ENCODE assay signal across 8 mouse cellular contexts in genomic region chr8:111745591-111746418, GRCm38 (mm10). TPM values are rescaled to one million over a fixed set of nuclear protein-coding genes. Genes with fewer than 3 reads are reported as not detected.
DNase-seq lines count a peak whose midpoint lies in the region; ATAC-seq lines count a peak whose summit lies in the region.

No protein-coding gene starts in this region.

- no peaks in the 10 kb centered on the region for H3K36me3 ChIP-seq in intestine, embryonic 16.5 days (ENCODE audit: control insufficient read depth, insufficient read depth, low read length)
- H3K36me3 ChIP-seq in limb, embryonic 13.5 days: peaks cover 4% of the 10 kb centered on the region; the same call in 1 of the 2 replicates
- H3K36me3 ChIP-seq in midbrain, embryonic 13.5 days: no peaks in the 10 kb centered on the region

- ATAC-seq in intestine, embryonic 16.5 days: peak; percentile 58
- ATAC-seq in limb, embryonic 13.5 days (ENCODE audit: low FRiP score, low read depth): no peak
- peak; percentile 55 for ATAC-seq in midbrain, embryonic 13.5 days

- H3K4me3 ChIP-seq in intestine, embryonic 16.5 days (ENCODE audit: low read length): peak overlapping the region; percentile 37
- H3K4me3 ChIP-seq in limb, embryonic 13.5 days: peak overlapping the region; percentile 27
- H3K4me3 ChIP-seq in midbrain, embryonic 13.5 days (replicated peaks): peak overlapping the region; percentile 14

- H3K9ac ChIP-seq in intestine, embryonic 16.5 days (ENCODE audit: low read depth, low read length): peak overlapping the region; percentile 61
- peak overlapping the region; percentile 26 for H3K9ac ChIP-seq in limb, embryonic 13.5 days
- H3K9ac ChIP-seq in midbrain, embryonic 13.5 days (replicated peaks): 0 out of 2 replicates have a peak overlapping the region, but pooled peaks have one; percentile 10

- H3K27ac ChIP-seq in intestine, embryonic 16.5 days (ENCODE audit: low read length): peak overlapping the region; percentile 92
- H3K27ac ChIP-seq in limb, embryonic 13.5 days: no peak overlapping the region
- peak overlapping the region; percentile 6 for H3K27ac ChIP-seq in midbrain, embryonic 13.5 days

- peak overlapping the region; percentile 60 for H3K4me2 ChIP-seq in intestine, embryonic 16.5 days (ENCODE audit: low read depth, low read length)
- peak overlapping the region; percentile 53 for H3K4me2 ChIP-seq in limb, embryonic 13.5 days (replicated peaks)
- H3K4me2 ChIP-seq in midbrain, embryonic 13.5 days (replicated peaks): peak overlapping the region; percentile 41

- DNase-seq in thymus, postnatal 0 days (ENCODE audit: low spot score): peak; percentile 11
- no peak for DNase-seq in thymus, postnatal 25 days
- DNase-seq in cerebellum, postnatal 4 days (ENCODE audit: low spot score in 2 of 2): peak; percentile 57 to 87
- peak; percentile 69 for DNase-seq in gastrocnemius, postnatal 25 days
- DNase-seq in urinary bladder, postnatal 36 days (ENCODE audit: low spot score in 2 of 2): peak; percentile 71 to 76

- H3K27me3 ChIP-seq in intestine, embryonic 16.5 days (replicated peaks; ENCODE audit: control insufficient read depth, insufficient read depth, low read length): no peaks in the 10 kb centered on the region
- no peaks in the 10 kb centered on the region for H3K27me3 ChIP-seq in limb, embryonic 13.5 days
- no peaks in the 10 kb centered on the region for H3K27me3 ChIP-seq in midbrain, embryonic 13.5 days

- H3K9me3 ChIP-seq in intestine, embryonic 16.5 days (ENCODE audit: control insufficient read depth, low read length): no peaks in the 10 kb centered on the region
- no peaks in the 10 kb centered on the region for H3K9me3 ChIP-seq in limb, embryonic 13.5 days
- no peaks in the 10 kb centered on the region for H3K9me3 ChIP-seq in midbrain, embryonic 13.5 days

- peaks cover 56% of the 10 kb centered on the region for H3K4me1 ChIP-seq in intestine, embryonic 16.5 days (ENCODE audit: control insufficient read depth, insufficient read depth, low read length)
- peaks cover 44% of the 10 kb centered on the region for H3K4me1 ChIP-seq in limb, embryonic 13.5 days
- peaks cover 46% of the 10 kb centered on the region for H3K4me1 ChIP-seq in midbrain, embryonic 13.5 days (replicated peaks)

- 5% methylated on average over 23 of the region's 23 CpGs for WGBS in intestine, embryonic 16.5 days
- WGBS in limb, embryonic 13.5 days: 4% methylated on average over 21 of the region's 23 CpGs
- WGBS in midbrain, embryonic 13.5 days: 4% methylated on average over 23 of the region's 23 CpGs

RNA-seq across cellular contexts. Expression of gene Bcar1, which starts 2.2 kb away (rescaled TPM):
- polyA plus RNA-seq in thymus, postnatal 0 days (2015; fragmentation: Nextera tagmentation; extraction: Ambion mirVana): 4.1 TPM in 2 replicates
- total RNA-seq in gastrocnemius, postnatal 25 days (2021): 1 to 10 TPM; 8.7 to 9.7 TPM
- polyA plus RNA-seq in intestine, embryonic 16.5 days (2015; fragmentation: Nextera tagmentation; extraction: Ambion mirVana): 44.6 and 48.5 TPM in 2 replicates
- polyA plus RNA-seq in limb, embryonic 13.5 days (2015; fragmentation: Nextera tagmentation; extraction: Ambion mirVana): 41.7 and 41.8 TPM in 2 replicates
- 48.7 and 55.0 TPM in 2 replicates for polyA plus RNA-seq in midbrain, embryonic 13.5 days (2015; fragmentation: Nextera tagmentation; extraction: Ambion mirVana)

RNA-seq across cellular contexts. Expression of gene Ctrb1, which starts 55.0 kb away (rescaled TPM):
- polyA plus RNA-seq in thymus, postnatal 0 days (2015; fragmentation: Nextera tagmentation; extraction: Ambion mirVana): 1.1 TPM in 2 replicates
- total RNA-seq in gastrocnemius, postnatal 25 days (2021): not detected
- polyA plus RNA-seq in intestine, embryonic 16.5 days (2015; fragmentation: Nextera tagmentation; extraction: Ambion mirVana): 1,904 and 2,500 TPM in 2 replicates
- polyA plus RNA-seq in limb, embryonic 13.5 days (2015; fragmentation: Nextera tagmentation; extraction: Ambion mirVana): 0.89 and 3.1 TPM in 2 replicates
- polyA plus RNA-seq in midbrain, embryonic 13.5 days (2015; fragmentation: Nextera tagmentation; extraction: Ambion mirVana): 1.6 and 2.2 TPM in 2 replicates

Comparison
In these comparisons a context has a peak if more than half of its experiments do, and no peak if none do; other contexts are left out.
1. H3K9ac ChIP-seq: peak in every context shown above with its lines; median percentile 61 in intestine, embryonic 16.5 days; 26 in limb, embryonic 13.5 days; 10 in midbrain, embryonic 13.5 days.
2. RNA of gene Ctrb1, which starts 55.0 kb away (polyA plus RNA-seq): 1,904 to 2,500 TPM in intestine, embryonic 16.5 days; 1.6 to 2.2 TPM in midbrain, embryonic 13.5 days, 1.1 TPM in thymus, postnatal 0 days and 0.89 to 3.1 TPM in limb, embryonic 13.5 days; every median in the first group is over 100 times any median in the second.
3. Peak in every context shown above with its lines, with median percentiles within 50 percentile points of each other: H3K4me2 ChIP-seq and H3K4me3 ChIP-seq.